Mouse (Mus musculus): ENCODE data around the gene Mfap3. TPM values are rescaled to one million over a fixed set of nuclear protein-coding genes. Genes with fewer than 3 reads are reported as not detected.

Mfap3 gene
- polyA plus RNA-seq, 1 experiment from 2014 or later, result 42.5 TPM

DNA sequence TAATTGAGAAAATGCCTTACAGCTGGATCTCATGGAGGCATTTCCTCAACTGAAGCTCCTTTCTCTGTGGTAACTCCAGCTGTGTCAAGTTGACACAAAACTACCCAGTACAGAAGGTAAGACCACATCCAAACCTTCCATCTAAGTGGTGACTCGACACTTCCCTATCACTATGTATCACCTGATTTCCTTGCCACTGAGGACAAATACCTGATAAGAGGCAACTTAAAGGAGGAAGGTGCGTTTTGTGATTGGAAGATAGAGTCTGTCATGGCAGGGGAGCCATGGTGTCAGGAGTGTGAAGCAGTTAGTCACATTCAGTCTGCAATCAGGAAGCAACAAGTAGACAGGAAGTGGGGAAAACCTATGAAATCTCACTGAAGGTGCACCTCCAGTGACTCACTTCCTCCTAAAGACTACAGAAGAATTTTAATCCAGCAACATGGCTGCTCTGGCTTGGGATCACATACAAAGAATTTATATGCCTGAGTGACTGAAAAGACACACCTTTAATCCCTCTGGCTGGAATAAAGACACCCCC lies 50.6 kb downstream of the Mfap3 start:
- Histone ChIP-seq H3K27ac (ENCODE audit: low read length) (no peak overlapping the region), H3K4me2 (ENCODE audit: low read depth, low read length) (no peak overlapping the region), H3K9ac (ENCODE audit: low read length) (no peak overlapping the region), H3K27me3 (ENCODE audit: control insufficient read depth, insufficient read depth, low read depth, low read length) (peaks cover 44% of the 10 kb centered on the region), H3K36me3 (ENCODE audit: control insufficient read depth, insufficient read depth, low read length) (no peaks in the 10 kb centered on the region), H3K9me3 (ENCODE audit: control insufficient read depth, low read length) (0 out of 2 replicates have a peak, but pooled peaks cover 6% of the 10 kb centered on the region), H3K4me3 (ENCODE audit: low read length) (no peak overlapping the region), H3K4me1 (replicated peaks; ENCODE audit: control insufficient read depth, insufficient read depth, low read length) (no peaks in the 10 kb centered on the region)
- ATAC-seq (ENCODE audit: low read depth), result no peak
- 86% methylated on average over 2 of the region's 2 CpGs for WGBS

GRCm38 (mm10) chr11:57571035-57571434 lies 52.6 kb downstream of the Mfap3 start:
- ATAC-seq (ENCODE audit: low read depth), result no peak
- H3K36me3 ChIP-seq (ENCODE audit: control insufficient read depth, insufficient read depth, low read length), result no peaks in the 10 kb centered on the region
- no peaks in the 10 kb centered on the region for H3K4me1 ChIP-seq (replicated peaks; ENCODE audit: control insufficient read depth, insufficient read depth, low read length)
- H3K27me3 ChIP-seq (ENCODE audit: control insufficient read depth, insufficient read depth, low read depth, low read length), result peaks cover 47% of the 10 kb centered on the region
- no peak overlapping the region for H3K4me3 ChIP-seq (ENCODE audit: low read length)
- H3K4me2 ChIP-seq (ENCODE audit: low read depth, low read length), result no peak overlapping the region
- no peak overlapping the region for H3K9ac ChIP-seq (ENCODE audit: low read length)
- H3K9me3 ChIP-seq (ENCODE audit: control insufficient read depth, low read length), result 0 out of 2 replicates have a peak, but pooled peaks cover 6% of the 10 kb centered on the region
- WGBS, result 76% methylated on average over 3 of the region's 3 CpGs
- no peak overlapping the region for H3K27ac ChIP-seq (ENCODE audit: low read length)

- H3K4me3 ChIP-seq (ENCODE audit: low read length), result no peak overlapping the region
- H3K9ac ChIP-seq (ENCODE audit: low read length), result no peak overlapping the region
- H3K36me3 ChIP-seq (ENCODE audit: control insufficient read depth, insufficient read depth, low read length), result no peaks in the 10 kb centered on the region
- H3K27me3 ChIP-seq (ENCODE audit: control insufficient read depth, insufficient read depth, low read depth, low read length), result peaks cover 39% of the 10 kb centered on the region
- peak; percentile 51; the same call in 1 of the 2 replicates for ATAC-seq (ENCODE audit: low read depth)
- 0 out of 2 replicates have a peak, but pooled peaks cover 6% of the 10 kb centered on the region for H3K9me3 ChIP-seq (ENCODE audit: control insufficient read depth, low read length)
- H3K27ac ChIP-seq (ENCODE audit: low read length), result no peak overlapping the region
- H3K4me2 ChIP-seq (ENCODE audit: low read depth, low read length), result peak overlapping the region; percentile 11; the same call in 1 of the 2 replicates
- no peaks in the 10 kb centered on the region for H3K4me1 ChIP-seq (replicated peaks; ENCODE audit: control insufficient read depth, insufficient read depth, low read length)
- 32% methylated on average over 14 of the region's 14 CpGs for WGBS
These were observed 55.3 kb downstream of the Mfap3 start for GRCm38 (mm10) chr11:57573686-57574274.

DNA sequence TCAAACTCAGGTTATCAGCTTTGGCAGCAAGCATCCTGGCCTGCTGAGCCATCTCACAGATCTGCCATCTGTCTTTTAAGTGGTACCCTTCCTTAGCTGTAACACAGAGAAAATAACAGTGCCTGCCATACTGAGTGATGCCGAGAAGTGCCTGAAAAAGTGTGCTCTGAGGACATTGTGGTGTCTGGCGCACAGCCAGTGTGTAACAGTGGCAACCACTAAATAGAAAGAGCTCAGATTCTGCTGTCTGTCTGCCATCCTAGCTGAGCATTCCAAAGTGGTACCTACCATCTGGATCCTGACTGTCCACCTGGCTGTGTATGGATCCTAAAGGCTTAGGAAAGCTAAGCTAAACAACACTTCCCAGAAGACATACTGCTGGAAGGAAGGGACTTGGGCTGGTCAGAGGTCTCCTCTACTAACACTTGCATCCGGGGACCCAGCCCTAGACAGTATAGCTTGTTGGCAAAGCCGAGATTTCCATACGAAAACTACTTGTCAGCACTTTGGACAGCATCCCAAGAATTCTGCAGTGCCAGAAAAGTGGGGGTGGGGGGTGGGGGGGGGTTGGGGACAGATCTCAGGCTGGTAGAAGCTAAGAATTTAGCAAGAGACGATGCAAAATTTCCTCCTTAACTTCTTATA lies 58.5 kb downstream of the Mfap3 start:
- H3K9me3 ChIP-seq (ENCODE audit: control insufficient read depth, low read length), result peaks cover 3% of the 10 kb centered on the region; the same call in 1 of the 2 replicates
- H3K9ac ChIP-seq (ENCODE audit: low read length), result no peak overlapping the region
- no peaks in the 10 kb centered on the region for H3K36me3 ChIP-seq (ENCODE audit: control insufficient read depth, insufficient read depth, low read length)
- peak; percentile 72 for ATAC-seq (ENCODE audit: low read depth)
- no peak overlapping the region for H3K27ac ChIP-seq (ENCODE audit: low read length)
- H3K27me3 ChIP-seq (ENCODE audit: control insufficient read depth, insufficient read depth, low read depth, low read length), result peaks cover 26% of the 10 kb centered on the region
- no peak overlapping the region for H3K4me2 ChIP-seq (ENCODE audit: low read depth, low read length)
- no peak overlapping the region for H3K4me3 ChIP-seq (ENCODE audit: low read length)
- WGBS, result 48% methylated on average over 6 of the region's 6 CpGs
- no peaks in the 10 kb centered on the region for H3K4me1 ChIP-seq (replicated peaks; ENCODE audit: control insufficient read depth, insufficient read depth, low read length)

GRCm38 (mm10) chr11:57582818-57583635 lies 64.6 kb downstream of the Mfap3 start:
- Histone ChIP-seq H3K27ac (ENCODE audit: low read length) (no peak overlapping the region), H3K36me3 (ENCODE audit: control insufficient read depth, insufficient read depth, low read length) (no peaks in the 10 kb centered on the region), H3K9ac (ENCODE audit: low read length) (no peak overlapping the region), H3K27me3 (ENCODE audit: control insufficient read depth, insufficient read depth, low read depth, low read length) (peaks cover 5% of the 10 kb centered on the region; the same call in 1 of the 2 replicates), H3K4me2 (ENCODE audit: low read depth, low read length) (no peak overlapping the region), H3K4me1 (replicated peaks; ENCODE audit: control insufficient read depth, insufficient read depth, low read length) (no peaks in the 10 kb centered on the region), H3K9me3 (ENCODE audit: control insufficient read depth, low read length) (peaks cover 3% of the 10 kb centered on the region; the same call in 1 of the 2 replicates), H3K4me3 (ENCODE audit: low read length) (no peak overlapping the region)
- ATAC-seq (ENCODE audit: low read depth), result no peak
- WGBS, result 20% methylated on average over 10 of the region's 10 CpGs

Other genes with a start within 250 kb of the Mfap3 start
- gene Fam114a2, start within 50 bp of the Mfap3 start, polyA plus RNA-seq (2015; fragmentation: Nextera tagmentation; extraction: Ambion mirVana), result 85.9 and 92.7 TPM in 2 replicates
- gene Galnt10, start 126.8 kb downstream of the Mfap3 start, polyA plus RNA-seq (2015; fragmentation: Nextera tagmentation; extraction: Ambion mirVana), result 12.4 and 12.8 TPM in 2 replicates

Data from lung, embryonic 16.5 days (tissue).